Mouse (Mus musculus) megakaryocyte, embryonic 14.5 days (primary cell): ENCODE data around the gene Wrap73.

Experiments
- FLI1 ChIP-seq: IDR thresholded peaks from 2 replicates; pipeline ENCODE4 v1.6.1; 2012; ENCODE audit warnings: low read length, inconsistent platforms, mixed read lengths
- GATA1 ChIP-seq: IDR thresholded peaks from 3 replicates; pipeline ENCODE4 v1.6.1; 2012; ENCODE audit warnings: mixed read lengths, low read length, inconsistent platforms, borderline replicate concordance

DNA sequence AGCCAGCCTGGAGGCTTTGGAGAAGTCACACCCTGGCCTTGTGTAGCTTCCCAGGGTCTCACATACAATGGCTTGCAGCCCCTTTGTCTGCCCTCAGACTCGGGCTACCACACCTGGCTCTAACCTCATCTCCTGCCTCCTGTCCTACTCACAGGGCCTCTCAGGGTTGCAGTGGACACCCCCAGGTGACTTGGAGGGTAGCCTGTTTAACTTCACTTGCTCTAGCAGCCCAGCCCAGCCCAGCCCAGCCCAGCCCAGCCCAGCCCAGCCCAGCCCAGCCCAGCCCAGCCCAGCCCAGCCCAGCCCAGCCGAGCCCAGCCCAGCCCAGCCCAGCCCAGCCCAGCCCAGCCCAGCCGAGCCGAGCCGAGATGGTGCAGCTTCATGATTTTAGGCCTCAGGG lies 71.9 kb downstream of the Wrap73 start:
- TF ChIP-seq GATA1 (no peak), FLI1 (no peak)
